Mouse (Mus musculus) yolk sac, embryonic 10.5 days (tissue): Measurements from ENCODE around the gene Pdlim3.

Experiments used
- DNase-seq: peaks from one replicate; pipeline ENCODE4 v3.0.0-alpha.2; 2017; ENCODE audit warnings: low spot score

The Pdlim3 gene

GRCm38 (mm10) chr8:45905591-45906250, 20.5 kb downstream of the Pdlim3 start:
- DNase-seq, result no peak

- DNase-seq, result no peak
Measured at GRCm38 (mm10) chr8:45906251-45906619, 21.0 kb downstream of the Pdlim3 start.

- no peak for DNase-seq
Measured at GRCm38 (mm10) chr8:45913707-45914106, 28.4 kb downstream of the Pdlim3 start.

- no peak for DNase-seq
Measured at GRCm38 (mm10) chr8:45916496-45916895, 31.2 kb downstream of the Pdlim3 start.

GRCm38 (mm10) chr8:45917040-45917679, 31.9 kb downstream of the Pdlim3 start:
- no peak for DNase-seq

GRCm38 (mm10) chr8:45918891-45919290, 33.6 kb downstream of the Pdlim3 start:
- no peak for DNase-seq

GRCm38 (mm10) chr8:45920392-45920791, 35.1 kb downstream of the Pdlim3 start:
- no peak for DNase-seq

GRCm38 (mm10) chr8:45922116-45922515, 36.9 kb downstream of the Pdlim3 start:
- DNase-seq, result no peak

GRCm38 (mm10) chr8:45934582-45935014, 49.3 kb downstream of the Pdlim3 start, which contains the start of gene Ccdc110:
Ccdc110 (plus strand) TSS chr8:45934619.
- DNase-seq, result peak; percentile 72

GRCm38 (mm10) chr8:45936986-45937385, 51.7 kb downstream of the Pdlim3 start:
- DNase-seq, result no peak

GRCm38 (mm10) chr8:45946283-45946682, 61.0 kb downstream of the Pdlim3 start:
- DNase-seq, result no peak

- no peak for DNase-seq
Measured at GRCm38 (mm10) chr8:45950622-45951021, 65.4 kb downstream of the Pdlim3 start.
